Mouse (Mus musculus): ENCODE data around the gene Gm29797.

DNA sequence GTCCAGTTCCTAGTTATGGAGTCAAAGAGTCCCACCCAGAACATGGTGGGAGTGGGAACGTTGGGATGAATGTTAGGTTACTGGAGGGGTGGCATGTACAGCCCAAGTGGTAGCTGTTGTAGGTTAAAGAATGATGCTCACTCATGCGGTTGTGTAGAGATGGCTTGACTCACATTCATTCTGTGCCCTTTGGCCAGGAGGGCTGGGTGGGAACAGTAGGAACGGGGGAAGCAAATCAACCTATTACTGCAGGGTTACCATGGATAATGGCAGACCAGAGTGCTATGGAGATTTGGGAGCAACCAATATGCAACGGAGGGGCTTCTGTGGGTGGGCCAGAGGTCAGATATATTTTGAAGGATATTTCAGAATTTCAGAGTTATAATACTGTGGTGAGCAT is 18.1 kb downstream of the Gm29797 start:
- no peak for TF ChIP-seq CTCF (IDR thresholded peaks at IDR 0.05; ENCODE audit: borderline replicate concordance, insufficient read depth, low read depth, low read length)
- TF ChIP-seq POLR2A (IDR thresholded peaks at IDR 0.05; ENCODE audit: borderline replicate concordance, insufficient read depth, low read length), result no peak

All from cerebellum, adult 2 months (tissue).